In genomic region chr19:45843424-45843823, GRCm38 (mm10) we compare ENCODE assay signal across 8 mouse cellular contexts. TPM values are rescaled to one million over a fixed set of nuclear protein-coding genes. Genes with fewer than 3 reads are reported as not detected.
DNase-seq lines count a peak whose midpoint lies in the region; ATAC-seq and TF ChIP-seq lines count a peak whose summit lies in the region.
"Had no signal": no experiment of that assay in that cellular context is flagged by ENCODE, and none has a peak within 500 bp of the region (broad histone marks: within the 10 kb centered on the region; RNA-seq: fewer than 3 reads in every experiment).

No protein-coding gene starts in this region.

- H3K36me3 ChIP-seq in liver, embryonic 16.5 days (ENCODE audit: control insufficient read depth, insufficient read depth): no peaks in the 10 kb centered on the region
- H3K36me3 ChIP-seq: stomach, embryonic 15.5 days had no signal

- no peak overlapping the region for H3K4me3 ChIP-seq in lung, adult 2 months (replicated peaks; ENCODE audit: extremely low read depth, low read depth, low read length)
- no peak overlapping the region for H3K4me3 ChIP-seq in liver, embryonic 16.5 days (ENCODE audit: low read depth, low read length)
- H3K4me3 ChIP-seq: stomach, embryonic 15.5 days had no signal

- peak; percentile 19; the same call in 1 of the 2 replicates for ATAC-seq in liver, embryonic 16.5 days (ENCODE audit: low read depth)

- H3K27me3 ChIP-seq in liver, embryonic 16.5 days (ENCODE audit: control insufficient read depth, insufficient read depth, low read depth, low read length): no peaks in the 10 kb centered on the region
- H3K27me3 ChIP-seq: stomach, embryonic 15.5 days had no signal

- no peaks in the 10 kb centered on the region for H3K9me3 ChIP-seq in liver, embryonic 16.5 days (replicated peaks; ENCODE audit: control insufficient read depth, low read length)
- H3K9me3 ChIP-seq: stomach, embryonic 15.5 days had no signal

- TF ChIP-seq POLR2A in lung, adult 2 months (IDR thresholded peaks at IDR 0.05; ENCODE audit: borderline replicate concordance, extremely low read depth, low read depth, low read length): no peak

- H3K4me1 ChIP-seq in lung, adult 2 months (ENCODE audit: control insufficient read depth, insufficient read depth, low read length): no peaks in the 10 kb centered on the region
- peaks cover 2% of the 10 kb centered on the region for H3K4me1 ChIP-seq in liver, embryonic 16.5 days (ENCODE audit: control insufficient read depth, low read depth, low read length)

- peak overlapping the region; percentile 1; the same call in 1 of the 2 replicates for H3K4me2 ChIP-seq in liver, embryonic 16.5 days (ENCODE audit: low read depth, low read length)
- H3K4me2 ChIP-seq: stomach, embryonic 15.5 days had no signal

- WGBS in lung, adult 2 months: 49% methylated on average over 10 of the region's 10 CpGs
- 19% methylated on average over 10 of the region's 10 CpGs for WGBS in liver, embryonic 16.5 days (ENCODE audit: insufficient replicate concordance)

- DNase-seq in lung, postnatal 36 days: peak; percentile 35
- no peak for DNase-seq in lung, adult 2 months
- peak; percentile 9 for DNase-seq in embryo, embryonic 10.5 days (ENCODE audit: low spot score)
- peak; percentile 76 for DNase-seq in thymus, postnatal 14 days
- DNase-seq in layer of hippocampus, postnatal 25 days (ENCODE audit: extremely low spot score in 1 of 2, low spot score in 1 of 2): no peak
- DNase-seq in adrenal gland, postnatal 14 days: no peak

- no peak overlapping the region; the same call in 1 of the 2 replicates for H3K9ac ChIP-seq in liver, embryonic 16.5 days (ENCODE audit: low read depth, low read length)
- H3K9ac ChIP-seq: stomach, embryonic 15.5 days had no signal

- no peak for TF ChIP-seq CTCF in lung, adult 2 months (IDR thresholded peaks at IDR 0.05; ENCODE audit: insufficient read depth, low read length)

- H3K27ac ChIP-seq in liver, embryonic 16.5 days (ENCODE audit: low read length): no peak overlapping the region
- H3K27ac ChIP-seq: stomach, embryonic 15.5 days had no signal

RNA-seq across cellular contexts. Expression of gene Kcnip2, which starts 27.6 kb away (rescaled TPM):
- polyA plus RNA-seq in lung, adult 2 months (2012; rRNA removed): 1.1 and 1.4 TPM in 2 replicates
- 2.2 TPM in 2 replicates for polyA plus RNA-seq in liver, embryonic 16.5 days (2015; fragmentation: Nextera tagmentation; extraction: Ambion mirVana)
- total RNA-seq in layer of hippocampus, postnatal 25 days (2021): 100 to 1,000 TPM; 229 to 230 TPM
- 0.19 and 0.38 TPM in 2 replicates for total RNA-seq in adrenal gland, postnatal 14 days (2021)

RNA-seq across cellular contexts. Expression of gene Mgea5, which starts 59.8 kb away (rescaled TPM):
- 18.5 and 35.6 TPM in 2 replicates for polyA plus RNA-seq in lung, adult 2 months (2012; rRNA removed)
- polyA plus RNA-seq in liver, embryonic 16.5 days (2015; fragmentation: Nextera tagmentation; extraction: Ambion mirVana): 15.6 and 16.3 TPM in 2 replicates
- total RNA-seq in layer of hippocampus, postnatal 25 days (2021): 100 to 1,000 TPM; 147 to 148 TPM
- total RNA-seq in adrenal gland, postnatal 14 days (2021): 71.8 and 76.5 TPM in 2 replicates

Comparison
In these comparisons a context has a peak if more than half of its experiments do, and no peak if none do; other contexts are left out.
1. DNase-seq: peak in lung, postnatal 36 days (single experiment), embryo, embryonic 10.5 days (single experiment) and thymus, postnatal 14 days (single experiment); none in lung, adult 2 months (single experiment), layer of hippocampus, postnatal 25 days (0 of 2) and adrenal gland, postnatal 14 days (single experiment).
2. RNA of gene Kcnip2, which starts 27.6 kb away (total RNA-seq): 229 to 230 TPM in layer of hippocampus, postnatal 25 days; 0.19 to 0.38 TPM in adrenal gland, postnatal 14 days; every median in the first group is over 100 times any median in the second.